Mouse (Mus musculus) right cerebral cortex, postnatal 25 days (tissue): ENCODE measurements around the gene Supt20.
"Not testable (repeated sequence)": the region's sequence is repeated elsewhere in the genome, so short reads cannot be mapped to it uniquely, and the experiment has no call there.

ENCODE experiments used
- DNase-seq: peaks from one replicate; pipeline ENCODE4 v3.0.0; 2022

Gene Supt20

DNA sequence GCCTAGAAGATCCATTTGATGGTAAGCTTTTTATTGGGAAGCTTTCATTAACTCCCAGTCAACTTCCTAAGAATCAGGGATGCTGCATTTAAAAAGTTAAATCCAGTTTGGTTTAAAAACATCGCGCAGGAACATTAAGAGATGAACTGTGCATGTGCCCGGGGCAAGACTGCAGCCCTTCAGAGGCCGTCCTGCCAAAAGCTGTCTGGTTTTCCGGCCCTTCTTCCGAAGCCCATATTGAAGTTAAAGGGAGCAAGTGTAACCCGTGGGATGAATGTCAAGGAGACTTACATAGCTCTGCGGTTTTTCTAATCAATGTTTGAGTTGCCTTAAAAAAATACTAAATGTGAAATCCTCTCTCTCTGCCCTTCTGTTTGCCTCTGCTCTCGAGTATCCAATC is 66.6 kb downstream of the Supt20 start:
- no peak for DNase-seq

DNA sequence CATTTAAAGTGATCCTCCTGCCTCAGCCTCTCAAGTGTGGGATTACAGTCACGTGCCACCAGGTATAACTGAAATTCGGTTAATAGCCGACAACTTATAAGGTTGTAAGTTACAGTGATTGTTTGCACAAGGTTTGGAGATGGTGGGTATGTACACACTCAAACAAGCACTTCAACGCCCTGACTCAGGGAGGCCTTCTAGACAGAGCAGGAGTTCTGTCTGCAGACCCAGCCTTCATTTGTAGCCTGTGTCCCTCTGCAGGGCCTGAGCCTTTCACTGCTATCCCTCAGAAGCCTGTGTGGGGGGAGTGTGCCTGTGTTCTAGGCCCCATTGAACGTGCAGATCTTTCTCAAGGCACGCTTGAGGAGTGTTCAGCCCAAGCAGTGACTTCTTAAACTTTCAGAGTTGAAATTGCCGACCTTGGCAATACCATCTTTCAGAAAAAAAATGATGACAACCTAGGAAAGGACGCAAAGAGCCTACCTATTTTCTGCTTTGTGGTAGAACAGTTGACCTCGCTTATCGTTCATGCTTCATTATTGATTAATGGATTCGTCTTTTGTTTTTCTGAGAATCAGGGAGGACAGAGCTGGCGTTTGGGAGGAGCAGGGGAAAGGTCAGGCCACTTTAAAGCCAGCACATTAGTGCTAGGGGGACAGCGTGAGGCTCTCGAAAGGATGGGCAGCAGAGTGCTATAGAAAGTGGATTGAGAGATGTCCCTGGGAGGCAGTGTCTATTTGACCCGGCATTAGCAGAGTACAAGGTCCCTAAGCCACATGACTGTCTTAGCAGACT is 67.9 kb downstream of the Supt20 start:
- DNase-seq, result no peak

DNA sequence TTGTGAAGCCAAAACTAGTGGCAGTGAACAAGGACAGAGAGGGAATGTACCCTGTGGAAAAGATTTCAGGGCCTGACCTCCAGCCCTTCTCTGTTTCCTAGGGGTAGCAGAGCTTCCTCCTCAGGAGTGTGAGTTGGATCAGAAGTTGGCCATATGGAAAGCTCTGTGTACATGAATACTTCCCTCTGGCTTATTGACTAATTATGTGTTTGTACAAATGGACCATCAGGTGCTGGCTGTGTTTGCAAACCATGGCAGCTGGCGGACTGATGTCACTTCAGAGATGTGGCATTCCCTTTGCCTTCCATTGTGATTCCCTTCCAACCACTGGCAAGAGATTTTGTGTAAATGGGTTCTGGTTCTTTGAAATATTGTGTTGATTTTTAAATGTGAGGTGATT is 68.7 kb downstream of the Supt20 start:
- no peak for DNase-seq

DNA sequence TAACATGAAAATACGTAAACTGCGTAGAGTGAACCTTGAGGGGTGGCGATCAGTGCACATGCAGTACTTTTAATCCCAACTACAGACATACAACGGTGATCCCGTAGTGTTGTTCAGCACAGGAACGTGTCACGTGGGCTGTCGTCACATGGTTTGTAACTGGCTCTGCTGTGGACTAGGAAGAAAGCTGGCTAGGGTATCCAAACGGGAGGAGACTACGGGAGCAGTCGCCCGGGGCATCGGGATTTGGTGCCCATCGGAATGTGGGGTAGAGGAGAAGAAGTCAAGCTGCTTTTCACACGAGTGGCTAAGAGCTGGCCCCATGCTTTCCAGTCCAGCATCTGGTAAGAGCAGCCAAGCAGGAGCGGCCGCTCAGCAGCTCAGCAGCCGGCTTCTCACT is 71.8 kb downstream of the Supt20 start:
- DNase-seq, result peak; percentile 23

DNA sequence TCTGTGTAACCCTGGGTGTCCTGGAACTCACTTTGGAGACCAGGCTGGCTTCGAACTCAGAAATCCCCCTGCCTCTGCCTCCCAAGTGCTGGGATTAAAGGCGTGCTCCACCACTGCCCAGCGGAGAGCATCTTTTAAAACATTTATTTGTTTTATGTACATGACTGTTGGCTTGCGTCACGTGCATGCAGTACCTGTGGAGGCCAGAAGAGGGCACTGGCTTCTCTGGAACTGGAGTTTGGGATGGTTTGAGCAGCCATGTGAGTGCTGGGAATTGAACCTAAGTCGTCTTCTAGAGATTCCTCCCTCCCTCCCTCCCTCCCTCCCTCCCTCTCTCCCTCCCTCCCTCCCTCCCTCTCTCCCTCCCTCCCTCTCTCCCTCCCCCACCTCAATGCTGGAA is 72.9 kb downstream of the Supt20 start:
- not testable (repeated sequence) for DNase-seq

DNA sequence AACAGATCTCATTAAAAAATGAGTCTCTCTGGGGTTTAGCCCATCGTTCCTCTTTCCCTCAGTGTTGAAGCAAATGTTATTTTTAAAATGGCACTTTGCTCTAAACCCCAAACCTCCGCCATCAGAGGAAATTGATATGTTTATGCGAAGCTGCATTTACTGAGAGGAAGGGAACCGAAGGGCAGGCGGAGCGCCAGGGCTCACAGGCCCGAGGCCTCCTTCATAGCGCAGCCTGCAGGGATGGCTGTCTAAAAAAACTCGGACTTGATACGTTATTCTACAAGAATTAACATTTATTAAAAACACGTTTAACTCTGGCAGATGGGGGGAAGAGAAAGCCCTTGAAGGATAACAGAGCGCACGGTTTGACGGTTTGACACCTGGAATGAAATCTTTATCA is 73.4 kb downstream of the Supt20 start:
- no peak for DNase-seq

DNA sequence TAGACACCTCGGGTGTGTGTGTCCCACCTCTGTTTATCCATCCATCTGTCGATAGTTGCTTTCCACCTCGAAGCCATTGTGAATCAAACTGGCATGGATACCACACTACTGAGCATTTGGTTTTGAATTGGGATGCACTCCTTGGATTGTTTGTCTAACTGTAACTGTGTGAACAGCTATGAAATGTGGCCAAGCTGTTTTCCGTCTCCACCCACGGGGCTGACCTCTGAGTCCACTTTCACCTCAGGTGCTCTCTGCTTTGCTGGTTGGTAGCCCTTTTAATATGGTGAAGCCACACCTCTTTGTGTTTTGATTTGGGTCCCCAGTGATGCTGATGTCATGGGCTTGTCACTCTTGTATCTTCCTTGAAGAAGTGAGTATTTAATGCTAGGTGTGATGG is 74.2 kb downstream of the Supt20 start:
- no peak for DNase-seq

DNA sequence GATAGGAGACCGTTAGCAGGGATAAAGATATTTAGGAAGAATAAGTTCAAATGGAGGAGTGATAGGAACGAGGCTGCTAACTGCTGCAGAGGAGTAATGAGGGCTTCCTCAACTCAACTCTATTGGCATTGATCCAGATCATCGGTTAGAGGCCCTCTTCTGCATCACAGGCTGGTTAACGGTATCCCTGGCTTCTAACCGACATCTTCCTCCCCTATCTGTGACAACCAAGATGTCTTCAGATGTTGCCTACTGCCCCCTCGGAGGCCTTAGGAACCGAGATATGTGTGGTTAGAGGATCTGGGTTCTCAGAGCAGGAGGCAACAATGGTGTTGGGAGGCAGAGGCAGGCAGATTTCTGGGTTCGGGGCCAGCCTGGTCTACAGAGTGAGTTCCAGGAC is 76.0 kb downstream of the Supt20 start:
- DNase-seq, result no peak

DNA sequence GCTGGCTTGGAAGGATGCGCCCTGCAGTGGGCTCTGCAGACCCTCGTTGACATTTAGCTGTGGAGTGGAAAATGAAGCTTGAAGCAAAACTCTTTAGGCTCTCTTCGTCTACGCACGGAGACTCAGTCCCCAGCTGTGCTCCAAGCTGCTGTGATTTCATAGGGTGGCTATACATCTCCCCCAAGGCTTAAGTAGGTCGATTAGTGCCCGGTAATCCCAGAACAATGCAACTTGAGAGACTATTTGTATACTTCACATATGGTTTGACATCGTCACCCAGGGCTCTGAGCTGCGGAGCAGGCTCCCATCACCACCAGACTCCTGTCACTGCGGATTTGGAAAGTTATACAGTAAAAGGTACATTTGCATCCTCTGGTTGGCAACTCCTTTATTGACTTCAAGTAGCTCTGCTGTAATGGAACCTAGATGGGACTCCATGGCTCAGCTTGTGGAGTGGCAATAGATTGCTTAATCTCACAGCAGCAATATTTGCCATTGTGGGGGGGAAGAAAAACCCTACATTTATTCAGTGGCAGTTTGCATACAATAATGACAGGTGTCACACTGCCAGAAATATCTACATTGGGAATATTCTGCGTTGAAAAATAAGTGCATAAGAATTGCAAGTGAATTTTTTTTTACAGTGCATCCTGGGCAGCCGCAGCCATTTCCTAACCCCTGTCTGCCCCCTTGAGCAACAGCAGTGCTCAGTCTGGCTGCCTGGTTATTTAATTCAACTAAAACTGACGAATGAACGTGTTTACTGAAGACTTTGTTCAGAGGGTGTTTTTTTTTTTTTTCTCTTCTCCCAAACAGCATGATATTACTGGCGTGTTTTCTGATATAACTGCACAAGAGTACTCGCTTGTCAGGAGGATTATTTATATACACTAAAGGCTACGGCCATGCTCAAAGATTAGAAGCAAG is 77.0 kb downstream of the Supt20 start:
- DNase-seq, result no peak

DNA sequence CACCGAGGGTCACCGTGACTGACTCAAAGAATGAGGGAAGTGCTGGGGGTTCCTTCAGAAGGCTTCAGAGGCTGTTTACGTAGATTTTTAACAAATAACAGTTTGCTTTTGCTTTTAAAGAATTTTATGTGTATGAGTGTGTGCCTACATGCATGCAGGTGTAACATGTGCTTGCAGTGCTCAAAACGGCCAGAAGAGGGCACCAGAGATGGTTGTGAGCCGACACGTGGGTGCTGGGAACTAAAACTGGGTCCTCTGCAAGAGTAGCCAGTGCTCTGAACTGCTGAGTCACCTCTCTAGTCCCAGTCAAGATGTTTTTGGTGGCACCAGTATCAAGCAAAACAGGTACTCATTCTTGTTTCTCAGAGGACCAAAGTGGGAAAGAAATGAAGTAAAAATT is 81.0 kb downstream of the Supt20 start:
- no peak for DNase-seq

DNA sequence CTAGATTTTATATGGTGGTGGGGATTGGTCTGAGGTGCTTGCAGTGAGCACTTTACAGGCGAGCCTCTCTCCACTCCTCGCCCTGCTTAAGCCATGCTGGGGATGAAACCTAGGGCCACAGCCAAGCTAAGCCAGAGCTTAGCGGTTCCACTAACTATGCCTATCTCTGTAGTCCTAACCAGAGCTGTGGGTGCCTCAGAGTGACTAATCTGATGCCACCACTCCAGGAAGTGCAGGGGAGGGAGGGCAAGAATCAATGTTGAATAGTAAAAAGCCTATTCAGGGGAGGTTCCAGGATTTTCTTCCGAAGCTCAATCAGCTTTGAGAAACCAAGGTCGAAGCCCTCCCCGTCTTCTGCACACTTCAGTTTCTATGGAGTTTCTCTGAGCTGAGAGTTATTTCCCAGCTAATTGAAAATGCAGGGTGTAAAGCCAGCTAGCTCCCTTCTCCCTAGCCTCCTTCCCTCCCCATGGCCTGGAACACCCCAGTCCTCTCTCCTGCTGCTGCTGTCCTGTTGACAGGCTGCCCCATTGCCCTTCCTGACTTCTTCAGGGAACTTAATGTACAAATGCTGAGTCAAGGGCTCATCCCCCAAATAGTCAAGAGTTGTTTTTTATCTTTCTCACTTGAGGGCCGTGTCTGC is 83.5 kb downstream of the Supt20 start:
- DNase-seq, result no peak
